In the genomic region with DNA sequence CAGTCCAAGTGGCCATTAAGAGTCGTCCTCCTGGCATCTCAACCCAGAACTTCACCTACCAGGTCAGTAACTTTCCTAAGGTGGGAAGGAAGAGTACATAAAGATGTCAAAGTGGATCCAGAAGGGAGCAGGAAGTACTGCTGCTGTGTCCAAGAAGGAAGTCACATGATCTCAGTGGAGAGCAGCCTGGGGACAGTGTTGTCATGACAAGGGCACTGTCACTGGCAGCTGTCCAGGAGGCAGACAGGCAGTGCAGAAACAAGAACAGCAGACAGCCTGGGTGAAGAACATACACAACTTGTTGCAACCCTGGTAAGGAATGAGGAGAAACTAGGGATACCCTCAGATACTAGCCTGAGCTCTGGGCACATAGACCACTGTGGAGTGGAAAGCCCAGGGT, we compare ENCODE assay signal across 10 mouse cellular contexts. TPM values are rescaled to one million over a fixed set of nuclear protein-coding genes. Genes with fewer than 3 reads are reported as not detected.
DNase-seq lines count a peak whose midpoint lies in the region; ATAC-seq and TF ChIP-seq lines count a peak whose summit lies in the region.
"Had no signal": no experiment of that assay in that cellular context is flagged by ENCODE, and none has a peak within 500 bp of the region (broad histone marks: within the 10 kb centered on the region; RNA-seq: fewer than 3 reads in every experiment).

No protein-coding gene starts in this region.

- H3K27me3 ChIP-seq in midbrain, postnatal 0 days (ENCODE audit: insufficient read depth, low read length): no peaks in the 10 kb centered on the region
- no peaks in the 10 kb centered on the region for H3K27me3 ChIP-seq in midbrain, embryonic 13.5 days
- no peaks in the 10 kb centered on the region for H3K27me3 ChIP-seq in kidney, embryonic 16.5 days (ENCODE audit: insufficient read depth, low read length)
- H3K27me3 ChIP-seq in forebrain, embryonic 10.5 days (ENCODE audit: poor library complexity, severe bottlenecking): 0 out of 2 replicates have a peak, but pooled peaks cover 4% of the 10 kb centered on the region
- no peaks in the 10 kb centered on the region for H3K27me3 ChIP-seq in forebrain, embryonic 13.5 days

- WGBS in midbrain, postnatal 0 days: 79% methylated on average over 1 of the region's 1 CpGs
- WGBS in midbrain, embryonic 13.5 days: 52% methylated on average over 1 of the region's 1 CpGs
- WGBS in kidney, embryonic 16.5 days: 50% methylated on average over 1 of the region's 1 CpGs
- 70% methylated on average over 1 of the region's 1 CpGs for WGBS in forebrain, embryonic 10.5 days
- WGBS in forebrain, embryonic 13.5 days: 68% methylated on average over 1 of the region's 1 CpGs

- no peak for TF ChIP-seq CTCF in midbrain, postnatal 0 days (IDR thresholded peaks at IDR 0.05)

- no peak overlapping the region for H3K27ac ChIP-seq in midbrain, postnatal 0 days (ENCODE audit: low read depth, low read length)
- no peak overlapping the region for H3K27ac ChIP-seq in midbrain, embryonic 13.5 days
- H3K27ac ChIP-seq in kidney, embryonic 16.5 days (ENCODE audit: low read length): no peak overlapping the region
- H3K27ac ChIP-seq in forebrain, embryonic 10.5 days: no peak overlapping the region
- no peak overlapping the region for H3K27ac ChIP-seq in forebrain, embryonic 13.5 days

- no peak overlapping the region for H3K4me3 ChIP-seq in midbrain, postnatal 0 days (ENCODE audit: low read depth, low read length)
- H3K4me3 ChIP-seq in midbrain, embryonic 13.5 days (replicated peaks): no peak overlapping the region
- H3K4me3 ChIP-seq in kidney, embryonic 16.5 days (ENCODE audit: low read length): no peak overlapping the region
- H3K4me3 ChIP-seq in forebrain, embryonic 10.5 days: no peak overlapping the region
- H3K4me3 ChIP-seq in forebrain, embryonic 13.5 days: no peak overlapping the region
- H3K4me3 ChIP-seq: erythroblast, embryonic 14.5 days had no signal

- no peak overlapping the region for H3K9ac ChIP-seq in midbrain, postnatal 0 days (replicated peaks; ENCODE audit: low read length, poor library complexity, severe bottlenecking)
- no peak overlapping the region for H3K9ac ChIP-seq in midbrain, embryonic 13.5 days (replicated peaks)
- no peak overlapping the region for H3K9ac ChIP-seq in kidney, embryonic 16.5 days (replicated peaks; ENCODE audit: low read length)
- no peak overlapping the region for H3K9ac ChIP-seq in forebrain, embryonic 13.5 days

- peak; percentile 25 for DNase-seq in midbrain, postnatal 0 days (ENCODE audit: low spot score)
- peak; percentile 18 for DNase-seq in fat pad, adult 2 months (ENCODE audit: extremely low read depth, low read depth, low spot score)
- DNase-seq in forebrain, embryonic 10.5 days (ENCODE audit: extremely low spot score, low spot score): no peak
- DNase-seq in thymus, postnatal 25 days: no peak

- H3K9me3 ChIP-seq in midbrain, postnatal 0 days (ENCODE audit: low read length): no peaks in the 10 kb centered on the region
- no peaks in the 10 kb centered on the region for H3K9me3 ChIP-seq in midbrain, embryonic 13.5 days
- H3K9me3 ChIP-seq in kidney, embryonic 16.5 days (ENCODE audit: low read length): no peaks in the 10 kb centered on the region
- H3K9me3 ChIP-seq in forebrain, embryonic 10.5 days: no peaks in the 10 kb centered on the region
- H3K9me3 ChIP-seq in forebrain, embryonic 13.5 days (replicated peaks): no peaks in the 10 kb centered on the region

- H3K36me3 ChIP-seq in midbrain, postnatal 0 days (ENCODE audit: insufficient read depth, low read length): no peaks in the 10 kb centered on the region
- no peaks in the 10 kb centered on the region for H3K36me3 ChIP-seq in midbrain, embryonic 13.5 days
- no peaks in the 10 kb centered on the region for H3K36me3 ChIP-seq in kidney, embryonic 16.5 days (ENCODE audit: insufficient read depth, low read length)
- H3K36me3 ChIP-seq in forebrain, embryonic 10.5 days (replicated peaks): no peaks in the 10 kb centered on the region
- no peaks in the 10 kb centered on the region for H3K36me3 ChIP-seq in forebrain, embryonic 13.5 days (ENCODE audit: poor library complexity, severe bottlenecking)

- no peak overlapping the region for H3K4me2 ChIP-seq in midbrain, postnatal 0 days (ENCODE audit: low read depth, low read length, poor library complexity, severe bottlenecking)
- no peak overlapping the region for H3K4me2 ChIP-seq in midbrain, embryonic 13.5 days (replicated peaks)
- no peak overlapping the region for H3K4me2 ChIP-seq in kidney, embryonic 16.5 days (replicated peaks; ENCODE audit: low read depth, low read length)
- no peak overlapping the region for H3K4me2 ChIP-seq in forebrain, embryonic 13.5 days
- H3K4me2 ChIP-seq: midbrain, embryonic 11.5 days had no signal

- no peaks in the 10 kb centered on the region for H3K4me1 ChIP-seq in midbrain, postnatal 0 days (ENCODE audit: insufficient read depth, low read length)
- H3K4me1 ChIP-seq in midbrain, embryonic 13.5 days (replicated peaks): no peaks in the 10 kb centered on the region
- no peaks in the 10 kb centered on the region for H3K4me1 ChIP-seq in kidney, embryonic 16.5 days (ENCODE audit: insufficient read depth, low read length)
- no peaks in the 10 kb centered on the region for H3K4me1 ChIP-seq in forebrain, embryonic 10.5 days
- no peaks in the 10 kb centered on the region for H3K4me1 ChIP-seq in forebrain, embryonic 13.5 days

- ATAC-seq in midbrain, postnatal 0 days (ENCODE audit: low FRiP score): no peak
- no peak for ATAC-seq in midbrain, embryonic 13.5 days
- ATAC-seq in kidney, embryonic 16.5 days (ENCODE audit: low FRiP score, low TSS enrichment): 0 out of 2 replicates have a peak, but pooled peaks have one; percentile 44
- ATAC-seq in monocyte, adult 5-6 weeks (replicated peaks; ENCODE audit: insufficient number of reproducible peaks, low FRiP score, low TSS enrichment, poor library complexity, severe bottlenecking): peak; percentile 73
- no peak for ATAC-seq in forebrain, embryonic 13.5 days

RNA-seq across cellular contexts. Expression of a gene that starts 8.4 kb away (rescaled TPM):
- 1.5 and 4.0 TPM in 2 replicates for total RNA-seq in midbrain, postnatal 0 days (2014; rRNA removed)
- 0.58 and 0.61 TPM in 2 replicates for polyA plus RNA-seq in midbrain, postnatal 0 days (2015; fragmentation: Nextera tagmentation; extraction: Ambion mirVana)
- polyA plus RNA-seq in midbrain, embryonic 13.5 days (2015; fragmentation: Nextera tagmentation; extraction: Ambion mirVana): 0.07 and 0.08 TPM in 2 replicates
- 0.30 and 0.32 TPM in 2 replicates for polyA plus RNA-seq in kidney, embryonic 16.5 days (2015; fragmentation: Nextera tagmentation; extraction: Ambion mirVana)
- total RNA-seq in monocyte, adult 5-6 weeks (2017): 2.7 to 6.1 TPM (median 3.9 TPM) in 3 replicates
- not detected in 2 replicates for polyA plus RNA-seq in forebrain, embryonic 10.5 days (2016; fragmentation: Nextera tagmentation; extraction: Ambion mirVana)
- polyA plus RNA-seq in forebrain, embryonic 13.5 days (2015; fragmentation: Nextera tagmentation; extraction: Ambion mirVana): 0.03 and 0.10 TPM in 2 replicates
- polyA plus RNA-seq: erythroblast, embryonic 14.5 days; midbrain, embryonic 11.5 days had no signal

RNA-seq across cellular contexts. Expression of a gene that starts 8.9 kb away (rescaled TPM):
- total RNA-seq in midbrain, postnatal 0 days (2014; rRNA removed): 0.09 and 0.49 TPM in 2 replicates
- 2.1 and 2.4 TPM in 2 replicates for polyA plus RNA-seq in midbrain, postnatal 0 days (2015; fragmentation: Nextera tagmentation; extraction: Ambion mirVana)
- polyA plus RNA-seq in midbrain, embryonic 13.5 days (2015; fragmentation: Nextera tagmentation; extraction: Ambion mirVana): 1.3 and 1.4 TPM in 2 replicates
- 4.7 and 4.8 TPM in 2 replicates for polyA plus RNA-seq in kidney, embryonic 16.5 days (2015; fragmentation: Nextera tagmentation; extraction: Ambion mirVana)
- total RNA-seq in monocyte, adult 5-6 weeks (2017): 12.0 to 20.5 TPM (median 19.1 TPM) in 3 replicates
- polyA plus RNA-seq in forebrain, embryonic 10.5 days (2016; fragmentation: Nextera tagmentation; extraction: Ambion mirVana): 0.97 and 1.2 TPM in 2 replicates
- 1.7 and 1.8 TPM in 2 replicates for polyA plus RNA-seq in forebrain, embryonic 13.5 days (2015; fragmentation: Nextera tagmentation; extraction: Ambion mirVana)
- polyA plus RNA-seq: erythroblast, embryonic 14.5 days had no signal

RNA-seq across cellular contexts. Expression of a gene that starts 21.4 kb away (rescaled TPM):
- total RNA-seq in midbrain, postnatal 0 days (2014; rRNA removed): 207 and 236 TPM in 2 replicates
- polyA plus RNA-seq in midbrain, postnatal 0 days (2015; fragmentation: Nextera tagmentation; extraction: Ambion mirVana): 218 and 245 TPM in 2 replicates
- polyA plus RNA-seq in midbrain, embryonic 13.5 days (2015; fragmentation: Nextera tagmentation; extraction: Ambion mirVana): 225 and 228 TPM in 2 replicates
- 270 and 296 TPM in 2 replicates for polyA plus RNA-seq in kidney, embryonic 16.5 days (2015; fragmentation: Nextera tagmentation; extraction: Ambion mirVana)
- 95.4 to 128 TPM (median 113 TPM) in 3 replicates for total RNA-seq in monocyte, adult 5-6 weeks (2017)
- 173 and 177 TPM in 2 replicates for polyA plus RNA-seq in forebrain, embryonic 10.5 days (2016; fragmentation: Nextera tagmentation; extraction: Ambion mirVana)
- 205 and 225 TPM in 2 replicates for polyA plus RNA-seq in forebrain, embryonic 13.5 days (2015; fragmentation: Nextera tagmentation; extraction: Ambion mirVana)

RNA-seq across cellular contexts. Expression of a gene that starts 21.5 kb away (rescaled TPM):
- total RNA-seq in midbrain, postnatal 0 days (2014; rRNA removed): 99.8 and 115 TPM in 2 replicates
- 166 and 184 TPM in 2 replicates for polyA plus RNA-seq in midbrain, postnatal 0 days (2015; fragmentation: Nextera tagmentation; extraction: Ambion mirVana)
- polyA plus RNA-seq in midbrain, embryonic 13.5 days (2015; fragmentation: Nextera tagmentation; extraction: Ambion mirVana): 133 and 139 TPM in 2 replicates
- 182 and 199 TPM in 2 replicates for polyA plus RNA-seq in kidney, embryonic 16.5 days (2015; fragmentation: Nextera tagmentation; extraction: Ambion mirVana)
- 136 to 151 TPM (median 138 TPM) in 3 replicates for total RNA-seq in monocyte, adult 5-6 weeks (2017)
- 119 and 124 TPM in 2 replicates for polyA plus RNA-seq in forebrain, embryonic 10.5 days (2016; fragmentation: Nextera tagmentation; extraction: Ambion mirVana)
- polyA plus RNA-seq in forebrain, embryonic 13.5 days (2015; fragmentation: Nextera tagmentation; extraction: Ambion mirVana): 129 and 133 TPM in 2 replicates

RNA-seq across cellular contexts. Expression of a gene that starts 48.9 kb away (rescaled TPM):
- 16.7 and 19.2 TPM in 2 replicates for total RNA-seq in midbrain, postnatal 0 days (2014; rRNA removed)
- 7.9 and 9.0 TPM in 2 replicates for polyA plus RNA-seq in midbrain, postnatal 0 days (2015; fragmentation: Nextera tagmentation; extraction: Ambion mirVana)
- 9.6 and 11.8 TPM in 2 replicates for polyA plus RNA-seq in midbrain, embryonic 13.5 days (2015; fragmentation: Nextera tagmentation; extraction: Ambion mirVana)
- polyA plus RNA-seq in kidney, embryonic 16.5 days (2015; fragmentation: Nextera tagmentation; extraction: Ambion mirVana): 16.2 and 17.4 TPM in 2 replicates
- total RNA-seq in monocyte, adult 5-6 weeks (2017): 23.6 to 41.6 TPM (median 26.6 TPM) in 3 replicates
- 9.2 and 10.1 TPM in 2 replicates for polyA plus RNA-seq in forebrain, embryonic 10.5 days (2016; fragmentation: Nextera tagmentation; extraction: Ambion mirVana)
- polyA plus RNA-seq in forebrain, embryonic 13.5 days (2015; fragmentation: Nextera tagmentation; extraction: Ambion mirVana): 9.6 and 9.7 TPM in 2 replicates

Comparison
In these comparisons a context has a peak if more than half of its experiments do, and no peak if none do; other contexts are left out.
1. ATAC-seq: peak in kidney, embryonic 16.5 days (single experiment) and monocyte, adult 5-6 weeks (single experiment); none in midbrain, postnatal 0 days (single experiment), midbrain, embryonic 13.5 days (single experiment) and forebrain, embryonic 13.5 days (single experiment).
2. DNase-seq: peak in midbrain, postnatal 0 days (single experiment) and fat pad, adult 2 months (single experiment); none in forebrain, embryonic 10.5 days (single experiment) and thymus, postnatal 25 days (single experiment).